Mouse (Mus musculus) CH12.LX (cell line): ENCODE measurements around the gene Grip1.

Experiments
- CTCF ChIP-seq, 2 experiments: IDR thresholded peaks in 1 of 2; conservative IDR thresholded peaks in 1 of 2; 2 replicates each; pipeline ENCODE4 v1.5.1; 2011 to 2012; ENCODE audit warnings: low read depth in 2 of 2, low read length in 2 of 2, improper control_type of control experiment in 1 of 2, inconsistent platforms in 1 of 2, mild to moderate bottlenecking in 1 of 2, moderate library complexity in 1 of 2
- ELF1 ChIP-seq: IDR thresholded peaks from 2 replicates; pipeline ENCODE4 v1.6.1; 2014; ENCODE audit warnings: low read depth, mild to moderate bottlenecking, inconsistent platforms, low read length, improper control_type of control experiment
- GABPA ChIP-seq: IDR thresholded peaks from 2 replicates; pipeline ENCODE4 v1.6.1; 2012; ENCODE audit warnings: low read depth, low read length, improper control_type of control experiment, inconsistent platforms; ENCODE audit not compliant: insufficient replicate concordance
- MAX ChIP-seq: IDR thresholded peaks from 2 replicates; pipeline ENCODE4 v1.6.1; 2011; ENCODE audit warnings: low read length, improper control_type of control experiment
- MAZ ChIP-seq: IDR thresholded peaks from 2 replicates; pipeline ENCODE4 v1.6.1; 2012; ENCODE audit warnings: low read depth, mild to moderate bottlenecking, inconsistent platforms, low read length, improper control_type of control experiment, moderate library complexity
- NRF1 ChIP-seq: IDR thresholded peaks from 2 replicates; pipeline ENCODE4 v1.6.1; 2014; ENCODE audit warnings: low read depth, mild to moderate bottlenecking, inconsistent platforms, low read length, improper control_type of control experiment, moderate library complexity
- TCF12 ChIP-seq: IDR thresholded peaks from 2 replicates; pipeline ENCODE4 v1.6.1; 2014; ENCODE audit warnings: low read depth, mild to moderate bottlenecking, inconsistent platforms, low read length, improper control_type of control experiment
- USF2 ChIP-seq: conservative IDR thresholded peaks from 2 replicates; pipeline ENCODE4 v1.6.1; 2011; ENCODE audit warnings: low read depth, low read length, improper control_type of control experiment

DNA sequence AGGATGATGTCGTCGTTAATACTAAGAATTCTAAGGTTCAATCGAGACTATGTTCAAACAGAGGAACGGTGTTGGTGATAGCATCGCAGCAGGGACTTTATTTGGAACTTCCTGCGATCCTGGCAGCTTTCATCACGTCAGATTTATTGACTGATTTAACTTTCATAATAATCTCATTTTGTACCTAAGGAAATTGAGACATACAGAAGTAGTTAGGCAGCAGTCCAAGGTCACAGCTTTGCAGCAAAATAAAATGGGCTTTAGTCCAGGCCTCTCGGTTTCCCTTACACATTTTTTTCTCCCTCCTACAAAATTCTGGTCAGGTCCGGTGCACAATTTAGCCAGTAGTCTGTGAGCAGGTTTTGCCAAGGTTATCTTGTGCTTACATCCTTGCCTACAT lies 178.3 kb downstream of the Grip1 start:
- TF ChIP-seq GABPA, result no peak
- no peak for TF ChIP-seq CTCF (conservative IDR thresholded peaks at IDR 0.05 in 1 of 2, IDR thresholded peaks at IDR 0.05 in 1 of 2; ENCODE audit: low read depth in 2 of 2, low read length in 2 of 2)
- TF ChIP-seq ELF1, result no peak
- no peak for TF ChIP-seq MAX
- no peak for TF ChIP-seq TCF12
- TF ChIP-seq USF2, result no peak
- no peak for TF ChIP-seq NRF1
- no peak for TF ChIP-seq MAZ
